Mouse (Mus musculus): ENCODE measurements around the gene Col4a6.

GRCm38 (mm10) chrX:141447936-141448335 is 25.9 kb downstream of the Col4a6 start:
- TF ChIP-seq POLR2A (IDR thresholded peaks at IDR 0.05; ENCODE audit: low read depth, low read length) (no peak), CTCF (conservative IDR thresholded peaks at IDR 0.05; ENCODE audit: insufficient read depth, insufficient read length, low read depth, low read length) (no peak)
